Mouse (Mus musculus): ENCODE results near the gene Vax1.

The Vax1 gene

GRCm38 (mm10) chr19:59169936-59170765, at the start of gene Vax1:
Gene Vax1 (minus strand): TSS chr19:59170056.
- DNase-seq (ENCODE audit: low read depth, low spot score): no peak

- DNase-seq (ENCODE audit: low read depth, low spot score): no peak
Measured at GRCm38 (mm10) chr19:59218991-59219390, 49.1 kb upstream of the Vax1 start, which contains the start of gene Kcnk18. Gene Kcnk18 (plus strand): TSS chr19:59219214.

GRCm38 (mm10) chr19:59216891-59217290, 47.0 kb upstream of the Vax1 start:
- no peak for DNase-seq (ENCODE audit: low read depth, low spot score)

- DNase-seq (ENCODE audit: low read depth, low spot score): no peak
Measured at GRCm38 (mm10) chr19:59208986-59209385, 39.1 kb upstream of the Vax1 start.

GRCm38 (mm10) chr19:59208475-59208874, 38.6 kb upstream of the Vax1 start:
- DNase-seq (ENCODE audit: low read depth, low spot score): peak; percentile 76

- peak; percentile 76 for DNase-seq (ENCODE audit: low read depth, low spot score)
Measured at GRCm38 (mm10) chr19:59198161-59198560, 28.3 kb upstream of the Vax1 start.

GRCm38 (mm10) chr19:59196111-59196666, 26.3 kb upstream of the Vax1 start:
- peak; percentile 62 for DNase-seq (ENCODE audit: low read depth, low spot score)

GRCm38 (mm10) chr19:59195181-59195770, 25.4 kb upstream of the Vax1 start:
- DNase-seq (ENCODE audit: low read depth, low spot score): no peak

GRCm38 (mm10) chr19:59193986-59194820, 24.3 kb upstream of the Vax1 start:
- no peak for DNase-seq (ENCODE audit: low read depth, low spot score)

GRCm38 (mm10) chr19:59193456-59193855, 23.6 kb upstream of the Vax1 start:
- DNase-seq (ENCODE audit: low read depth, low spot score): no peak

- DNase-seq (ENCODE audit: low read depth, low spot score): no peak
Measured at GRCm38 (mm10) chr19:59192491-59192890, 22.6 kb upstream of the Vax1 start.

- no peak for DNase-seq (ENCODE audit: low read depth, low spot score)
Measured at GRCm38 (mm10) chr19:59191123-59191505, 21.3 kb upstream of the Vax1 start.

- no peak for DNase-seq (ENCODE audit: low read depth, low spot score)
Measured at GRCm38 (mm10) chr19:59190431-59191122, 20.7 kb upstream of the Vax1 start.

- no peak for DNase-seq (ENCODE audit: low read depth, low spot score)
Measured at GRCm38 (mm10) chr19:59188981-59189380, 19.1 kb upstream of the Vax1 start.

- DNase-seq (ENCODE audit: low read depth, low spot score): no peak
Measured at GRCm38 (mm10) chr19:59184000-59184399, 14.1 kb upstream of the Vax1 start.

GRCm38 (mm10) chr19:59173341-59174015, 3.6 kb upstream of the Vax1 start:
- DNase-seq (ENCODE audit: low read depth, low spot score): no peak

GRCm38 (mm10) chr19:59172781-59173180, 2.9 kb upstream of the Vax1 start:
- DNase-seq (ENCODE audit: low read depth, low spot score): no peak

- DNase-seq (ENCODE audit: low read depth, low spot score): no peak
Measured at GRCm38 (mm10) chr19:59171871-59172245, 2.0 kb upstream of the Vax1 start.

- no peak for DNase-seq (ENCODE audit: low read depth, low spot score)
Measured at GRCm38 (mm10) chr19:59171151-59171870, 1.5 kb upstream of the Vax1 start.

GRCm38 (mm10) chr19:59170766-59171095, 875 bp upstream of the Vax1 start:
- DNase-seq (ENCODE audit: low read depth, low spot score): no peak

Data from A20 (cell line).